Mouse (Mus musculus) MEL (cell line): ENCODE results near the gene Dusp14. TPM values are rescaled to one million over a fixed set of nuclear protein-coding genes. Genes with fewer than 3 reads are reported as not detected.

Experiments used
- DNase-seq: peaks from one replicate; pipeline ENCODE4 v3.0.0; 2011; ENCODE audit warnings: low read depth, low spot score
- H3K27ac ChIP-seq: 2 replicates; pipeline ENCODE4 v1.5.1; 2012; ENCODE audit warnings: low read depth, mild to moderate bottlenecking, control low read depth, low read length, moderate library complexity; ENCODE audit not compliant: control insufficient read depth
- H3K27me3 ChIP-seq, 2 experiments: fragments of 150-350 bp in 1 of 2; sonication (generic) in 1 of 2; 2 replicates each; pipeline ENCODE4 v1.6.1; 2012; ENCODE audit warnings: low read length in 2 of 2, mild to moderate bottlenecking in 2 of 2, improper control_type of control experiment in 1 of 2, moderate library complexity in 1 of 2; ENCODE audit not compliant: insufficient read depth in 2 of 2, control insufficient read depth in 1 of 2
- H3K36me3 ChIP-seq, 2 experiments: 2 replicates each; pipeline ENCODE4 v1.6.1; 2012 to 2014; ENCODE audit warnings: low read length in 2 of 2, improper control_type of control experiment in 1 of 2, inconsistent platforms in 1 of 2, mild to moderate bottlenecking in 1 of 2; ENCODE audit not compliant: insufficient read depth in 2 of 2, control insufficient read depth in 1 of 2
- H3K4me1 ChIP-seq, 2 experiments: fragments of 150-350 bp in 1 of 2; sonication (generic) in 1 of 2; 2 replicates each; pipeline ENCODE4 v1.6.1; 2012; ENCODE audit warnings: low read length in 2 of 2, improper control_type of control experiment in 1 of 2, mild to moderate bottlenecking in 1 of 2; ENCODE audit not compliant: insufficient read depth in 2 of 2, control insufficient read depth in 1 of 2
- H3K4me3 ChIP-seq, 2 experiments: fragments of 150-350 bp in 1 of 2; sonication (generic) in 1 of 2; 2 replicates each; pipeline ENCODE4 v1.5.1; 2012; ENCODE audit warnings: low read depth in 2 of 2, low read length in 2 of 2, mild to moderate bottlenecking in 2 of 2, moderate library complexity in 2 of 2, control low read depth in 1 of 2, improper control_type of control experiment in 1 of 2; ENCODE audit not compliant: control insufficient read depth in 1 of 2, insufficient read depth in 1 of 2
- H3K79me2 ChIP-seq: 2 replicates; pipeline ENCODE4 v1.6.1; 2012; ENCODE audit warnings: mild to moderate bottlenecking, low read length, moderate library complexity; ENCODE audit not compliant: control insufficient read depth, poor library complexity, insufficient read depth
- H3K9ac ChIP-seq: 2 replicates; pipeline ENCODE4 v1.6.1; 2012; ENCODE audit warnings: low read depth, mild to moderate bottlenecking, control low read depth, low read length, moderate library complexity; ENCODE audit not compliant: control insufficient read depth, poor library complexity, severe bottlenecking
- H3K9me3 ChIP-seq: fragments of 150-350 bp; sonication (generic); replicated peaks from 2 replicates; pipeline ENCODE4 v1.6.1; 2012; ENCODE audit warnings: mild to moderate bottlenecking, low read length, improper control_type of control experiment, moderate library complexity; ENCODE audit not compliant: insufficient read depth
- BHLHE40 ChIP-seq: IDR thresholded peaks from 2 replicates; pipeline ENCODE4 v1.6.1; 2012; ENCODE audit warnings: low read depth, mild to moderate bottlenecking, inconsistent platforms, low read length, improper control_type of control experiment, borderline replicate concordance
- ELF1 ChIP-seq: IDR thresholded peaks from 2 replicates; pipeline ENCODE4 v1.6.1; 2014; ENCODE audit warnings: low read depth, mild to moderate bottlenecking, inconsistent platforms, low read length, improper control_type of control experiment, moderate library complexity
- EP300 ChIP-seq, 2 experiments: IDR thresholded peaks; 2 replicates each; pipeline ENCODE4 v1.6.1; 2011; ENCODE audit warnings: improper control_type of control experiment in 2 of 2, low read length in 2 of 2, low read depth in 1 of 2, mild to moderate bottlenecking in 1 of 2
- ETS1 ChIP-seq: IDR thresholded peaks from 2 replicates; pipeline ENCODE4 v1.6.1; 2012; ENCODE audit warnings: low read depth, mild to moderate bottlenecking, inconsistent platforms, low read length, improper control_type of control experiment, moderate library complexity
- GABPA ChIP-seq: IDR thresholded peaks from 2 replicates; pipeline ENCODE4 v1.6.1; 2012; ENCODE audit warnings: low read depth, mild to moderate bottlenecking, inconsistent platforms, low read length, improper control_type of control experiment, moderate library complexity
- JUND ChIP-seq: IDR thresholded peaks from 2 replicates; pipeline ENCODE4 v1.6.1; 2011; ENCODE audit warnings: low read depth, mild to moderate bottlenecking, improper control_type of control experiment, low read length
- KAT2A ChIP-seq: conservative IDR thresholded peaks from 2 replicates; pipeline ENCODE4 v1.6.1; 2012; ENCODE audit warnings: low read depth, low read length, improper control_type of control experiment, inconsistent platforms
- MAFK ChIP-seq: IDR thresholded peaks from 2 replicates; pipeline ENCODE4 v1.6.1; 2011; ENCODE audit warnings: low read depth, mild to moderate bottlenecking, low read length, improper control_type of control experiment, borderline replicate concordance
- MAX ChIP-seq: IDR thresholded peaks from 2 replicates; pipeline ENCODE4 v1.6.1; 2011; ENCODE audit warnings: low read length, improper control_type of control experiment
- MAZ ChIP-seq: IDR thresholded peaks from 2 replicates; pipeline ENCODE4 v1.6.1; 2012; ENCODE audit warnings: low read depth, mild to moderate bottlenecking, inconsistent platforms, low read length, improper control_type of control experiment
- MEF2A ChIP-seq: IDR thresholded peaks from 2 replicates; pipeline ENCODE4 v1.6.1; 2014; ENCODE audit warnings: low read depth, mild to moderate bottlenecking, inconsistent platforms, low read length, improper control_type of control experiment; ENCODE audit not compliant: poor library complexity, insufficient replicate concordance, severe bottlenecking; ENCODE audit errors: extremely low read depth
- MXI1 ChIP-seq: IDR thresholded peaks from 2 replicates; pipeline ENCODE4 v1.6.1; 2011; ENCODE audit warnings: mild to moderate bottlenecking, low read depth, low read length, improper control_type of control experiment
- MYB ChIP-seq: IDR thresholded peaks from 2 replicates; pipeline ENCODE4 v1.6.1; 2011; ENCODE audit warnings: mild to moderate bottlenecking, low read depth, low read length, improper control_type of control experiment
- MYC ChIP-seq: IDR thresholded peaks from 2 replicates; pipeline ENCODE4 v1.6.1; 2011; ENCODE audit warnings: low read depth, mild to moderate bottlenecking, low read length, improper control_type of control experiment, moderate library complexity
- NELFE ChIP-seq: IDR thresholded peaks from 2 replicates; pipeline ENCODE4 v1.6.1; 2011; ENCODE audit warnings: low read depth, low read length, improper control_type of control experiment
- NRF1 ChIP-seq: IDR thresholded peaks from 2 replicates; pipeline ENCODE4 v1.6.1; 2014; ENCODE audit warnings: low read depth, mild to moderate bottlenecking, inconsistent platforms, low read length, improper control_type of control experiment, moderate library complexity; ENCODE audit not compliant: poor library complexity, insufficient read depth, severe bottlenecking
- POLR2A ChIP-seq, 2 experiments: IDR thresholded peaks; 2 replicates each; pipeline ENCODE4 v1.6.1; 2011 to 2012; ENCODE audit warnings: low read length in 2 of 2, mild to moderate bottlenecking in 2 of 2, control low read depth in 1 of 2, improper control_type of control experiment in 1 of 2, low read depth in 1 of 2, moderate library complexity in 1 of 2; ENCODE audit not compliant: control insufficient read depth in 1 of 2, insufficient read depth in 1 of 2, poor library complexity in 1 of 2
- POLR2AphosphoS2 ChIP-seq: IDR thresholded peaks from 2 replicates; pipeline ENCODE4 v1.6.1; 2011; ENCODE audit warnings: low read length, improper control_type of control experiment
- POLR2AphosphoS5 ChIP-seq: IDR thresholded peaks from 2 replicates; pipeline ENCODE4 v1.6.1; 2012; ENCODE audit warnings: low read depth, borderline replicate concordance, mild to moderate bottlenecking, inconsistent platforms, low read length, moderate library complexity, mixed read lengths
- RAD21 ChIP-seq: IDR thresholded peaks from 2 replicates; pipeline ENCODE4 v1.6.1; 2011; ENCODE audit warnings: mild to moderate bottlenecking, low read depth, low read length, improper control_type of control experiment
- RCOR1 ChIP-seq: IDR thresholded peaks from 2 replicates; pipeline ENCODE4 v1.6.1; 2012; ENCODE audit warnings: low read depth, mild to moderate bottlenecking, inconsistent platforms, low read length, improper control_type of control experiment
- SIN3A ChIP-seq: IDR thresholded peaks from 2 replicates; pipeline ENCODE4 v1.6.1; 2012; ENCODE audit warnings: low read length, improper control_type of control experiment, inconsistent platforms
- TBP ChIP-seq: IDR thresholded peaks from 2 replicates; pipeline ENCODE4 v1.8.0; 2011; ENCODE audit warnings: low read depth, low read length, improper control_type of control experiment
- TCF12 ChIP-seq: IDR thresholded peaks from 2 replicates; pipeline ENCODE4 v1.6.1; 2014; ENCODE audit warnings: low read depth, mild to moderate bottlenecking, inconsistent platforms, low read length, improper control_type of control experiment, moderate library complexity
- USF1 ChIP-seq: IDR thresholded peaks from 2 replicates; pipeline ENCODE4 v1.6.1; 2014; ENCODE audit warnings: low read depth, mild to moderate bottlenecking, inconsistent platforms, low read length, improper control_type of control experiment, moderate library complexity
- USF2 ChIP-seq, 2 experiments: IDR thresholded peaks; 2 replicates each; pipeline ENCODE4 v1.6.1; 2011 to 2012; ENCODE audit warnings: improper control_type of control experiment in 2 of 2, low read length in 2 of 2, borderline replicate concordance in 1 of 2, inconsistent platforms in 1 of 2, low read depth in 1 of 2, mild to moderate bottlenecking in 1 of 2; ENCODE audit not compliant: insufficient read depth in 1 of 2
- ZKSCAN1 ChIP-seq: IDR thresholded peaks from 2 replicates; pipeline ENCODE4 v1.6.1; 2012; ENCODE audit warnings: low read depth, mild to moderate bottlenecking, inconsistent platforms, low read length, improper control_type of control experiment, moderate library complexity
- ZNF384 ChIP-seq: IDR thresholded peaks from 2 replicates; pipeline ENCODE4 v1.6.1; 2012; ENCODE audit warnings: low read depth, mild to moderate bottlenecking, inconsistent platforms, low read length, improper control_type of control experiment
- polyA plus RNA-seq, 2 experiments: library from polyadenylated mRNA; stranded (reverse) in 1 of 2; unstranded in 1 of 2; fragments of >175 nt in 1 of 2; fragments of >200 nt in 1 of 2; gene quantifications; 2 replicates each; pipeline versions ENCODE4 v1.2.1 to v1.2.4; 2012; ENCODE audit warnings: low replicate concordance in 2 of 2, low read depth in 1 of 2; ENCODE audit not compliant: insufficient read length in 2 of 2, insufficient read depth in 1 of 2, missing spikeins in 1 of 2
- total RNA-seq: library from RNA; depleted of rRNA; stranded (reverse); fragments of 300-350 nt; gene quantifications from 2 replicates; pipeline ENCODE4 v1.2.3, GENCODE M21; 2012

The Dusp14 gene
- total and polyA plus RNA-seq, 3 experiments: 7.9 to 9.7 TPM; not detected in 1

DNA sequence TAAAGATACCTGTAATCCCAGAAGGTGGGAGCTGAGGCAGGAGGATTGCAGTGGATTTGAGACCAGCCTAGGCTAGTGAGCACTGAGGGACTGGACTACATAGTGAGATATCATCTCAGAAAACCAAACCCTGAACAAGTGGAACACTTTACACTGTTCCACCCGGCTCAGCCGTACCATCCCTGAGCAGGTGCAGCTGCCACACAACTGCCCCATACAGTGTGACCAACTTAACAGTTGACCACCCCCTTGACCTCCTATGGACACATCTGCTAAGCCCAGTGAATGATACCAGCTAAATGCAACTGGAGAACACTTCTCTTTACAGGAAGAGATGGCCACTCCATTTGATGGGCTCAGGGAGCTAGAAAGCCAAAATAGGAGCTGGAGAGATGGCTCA, 11.6 kb downstream of the Dusp14 start:
- H3K9me3 ChIP-seq: no peaks in the 10 kb centered on the region
- H3K4me3 ChIP-seq: no peak overlapping the region
- no peak for DNase-seq
- H3K4me1 ChIP-seq: no peaks in the 10 kb centered on the region
- TF ChIP-seq MYB: no peak
- TF ChIP-seq MEF2A: no peak
- no peak for TF ChIP-seq BHLHE40
- TF ChIP-seq NELFE: no peak
- TF ChIP-seq MXI1: no peak
- TF ChIP-seq MAFK: no peak
- TF ChIP-seq TCF12: no peak
- TF ChIP-seq POLR2AphosphoS5: no peak
- TF ChIP-seq KAT2A: no peak
- no peak for TF ChIP-seq JUND
- no peak for TF ChIP-seq ETS1
- TF ChIP-seq USF2 (IDR thresholded peaks at IDR 0.05; ENCODE audit: borderline replicate concordance in 1 of 2, insufficient read depth in 1 of 2, low read depth in 1 of 2, low read length in 2 of 2): no peak
- TF ChIP-seq EP300 (IDR thresholded peaks at IDR 0.05; ENCODE audit: low read depth in 1 of 2, low read length in 2 of 2): no peak
- TF ChIP-seq SIN3A: no peak
- no peak for TF ChIP-seq TBP
- TF ChIP-seq ZKSCAN1: no peak
- TF ChIP-seq POLR2A (IDR thresholded peaks at IDR 0.05; ENCODE audit: control insufficient read depth in 1 of 2, insufficient read depth in 1 of 2, low read depth in 1 of 2, low read length in 2 of 2, poor library complexity in 1 of 2): no peak
- no peak for TF ChIP-seq RAD21
- TF ChIP-seq USF1: no peak
- no peak for TF ChIP-seq ELF1
- H3K36me3 ChIP-seq: no peaks in the 10 kb centered on the region
- H3K79me2 ChIP-seq: no peaks in the 10 kb centered on the region
- no peak overlapping the region for H3K27ac ChIP-seq
- H3K9ac ChIP-seq: no peak overlapping the region
- H3K27me3 ChIP-seq: no peaks in the 10 kb centered on the region

DNA sequence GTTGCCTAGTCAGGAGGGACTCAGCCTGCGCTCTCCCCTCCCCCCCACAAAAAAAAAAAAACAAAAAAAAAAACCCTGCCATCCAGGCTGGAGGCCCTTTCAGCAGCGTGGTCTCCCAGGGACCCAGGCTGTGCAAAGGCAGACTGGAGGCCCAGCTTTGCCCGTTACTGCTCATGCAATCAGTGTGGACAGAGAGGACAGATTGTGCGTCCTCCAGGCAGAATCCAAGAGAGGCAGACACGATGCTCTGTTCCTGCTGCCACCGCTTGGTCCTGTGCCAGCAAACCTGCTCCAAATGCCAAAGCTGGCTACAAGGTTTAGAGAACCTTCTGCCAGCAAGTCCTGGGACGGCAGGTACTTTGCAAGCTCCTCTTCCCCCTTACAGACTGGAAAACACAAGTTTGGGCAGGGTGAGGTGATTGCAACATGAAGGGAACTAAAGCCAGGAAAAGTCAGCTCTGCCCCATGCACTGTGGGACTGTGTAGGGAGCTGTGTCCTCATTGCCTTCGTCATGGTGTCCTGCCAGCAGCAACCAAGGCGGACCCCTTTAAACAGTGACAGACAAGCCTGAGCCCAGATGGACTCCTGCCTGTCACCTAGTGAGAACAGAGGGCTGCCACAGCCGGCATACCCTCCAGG, 15.4 kb downstream of the Dusp14 start:
- Histone ChIP-seq H3K4me1 (no peaks in the 10 kb centered on the region), H3K9ac (no peak overlapping the region), H3K36me3 (no peaks in the 10 kb centered on the region), H3K27me3 (no peaks in the 10 kb centered on the region), H3K4me3 (no peak overlapping the region), H3K79me2 (no peaks in the 10 kb centered on the region), H3K9me3 (no peaks in the 10 kb centered on the region), H3K27ac (no peak overlapping the region)
- no peak for TF ChIP-seq MYC
- TF ChIP-seq GABPA: no peak
- no peak for TF ChIP-seq MAX
- TF ChIP-seq MEF2A: no peak
- TF ChIP-seq MYB: no peak
- no peak for TF ChIP-seq MAZ
- TF ChIP-seq USF2 (IDR thresholded peaks at IDR 0.05; ENCODE audit: borderline replicate concordance in 1 of 2, insufficient read depth in 1 of 2, low read depth in 1 of 2, low read length in 2 of 2): no peak
- no peak for TF ChIP-seq RCOR1
- no peak for TF ChIP-seq NRF1
- TF ChIP-seq ZNF384: no peak
- TF ChIP-seq POLR2A (IDR thresholded peaks at IDR 0.05; ENCODE audit: control insufficient read depth in 1 of 2, insufficient read depth in 1 of 2, low read depth in 1 of 2, low read length in 2 of 2, poor library complexity in 1 of 2): no peak
- TF ChIP-seq POLR2AphosphoS2: no peak
- DNase-seq: no peak
